Mouse (Mus musculus): Measurements from ENCODE around the gene Spata2l.
"Not testable (repeated sequence)": the region's sequence is repeated elsewhere in the genome, so short reads cannot be mapped to it uniquely, and the experiment has no call there.

Gene Spata2l

DNA sequence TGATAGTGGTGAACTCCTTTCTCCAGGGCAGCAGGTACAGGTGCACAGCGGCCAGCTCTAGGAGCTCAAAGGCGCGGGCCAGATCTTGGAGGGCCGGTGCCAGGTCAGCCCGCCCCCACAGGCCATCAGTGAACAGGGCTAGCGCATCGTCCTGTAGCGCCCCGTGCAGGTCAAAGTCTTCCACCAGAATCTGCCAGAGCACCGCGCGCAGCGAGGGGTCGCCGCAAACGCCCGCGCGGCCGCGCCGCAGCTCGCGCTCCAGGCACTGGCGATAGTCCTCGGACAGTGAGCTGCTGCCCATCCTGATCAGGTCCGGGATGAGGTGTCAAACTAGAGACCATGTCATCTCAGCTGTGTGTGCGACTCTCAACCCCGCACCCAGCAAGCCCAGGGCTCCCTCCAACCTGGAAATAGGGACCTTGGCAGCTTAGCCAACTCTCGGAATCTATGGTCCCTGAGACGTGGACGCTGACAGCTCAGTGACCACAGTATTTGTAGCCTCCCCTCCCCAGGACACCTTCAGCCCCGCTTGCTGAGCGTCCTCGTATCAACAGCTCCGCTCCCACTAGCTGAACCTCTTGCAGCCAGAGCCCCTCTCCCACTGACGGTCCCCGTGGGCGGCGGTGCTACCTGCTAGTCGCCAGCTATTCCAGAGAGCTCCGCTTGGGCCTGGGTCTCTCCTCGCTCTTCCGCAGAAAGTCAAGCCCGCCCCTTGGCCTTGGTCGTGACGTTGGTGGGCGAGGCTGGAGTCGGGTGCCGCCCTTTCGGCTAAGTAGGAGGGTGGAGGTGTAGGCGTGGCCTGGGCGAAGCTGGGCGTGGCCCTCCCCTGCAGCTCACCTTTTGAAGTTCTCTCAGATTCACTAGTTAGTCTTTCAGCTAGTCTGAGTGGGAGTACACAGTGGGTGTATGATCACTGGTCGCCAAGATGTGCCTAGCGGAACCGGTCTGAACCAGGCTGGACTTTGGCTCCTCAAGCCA is at the start of gene Spata2l:
Gene Spata2l (minus strand): TSS at position 714 of the 978 bp plus-strand sequence.
- DNase-seq (ENCODE audit: low read depth, low spot score): peak; percentile 85

DNA sequence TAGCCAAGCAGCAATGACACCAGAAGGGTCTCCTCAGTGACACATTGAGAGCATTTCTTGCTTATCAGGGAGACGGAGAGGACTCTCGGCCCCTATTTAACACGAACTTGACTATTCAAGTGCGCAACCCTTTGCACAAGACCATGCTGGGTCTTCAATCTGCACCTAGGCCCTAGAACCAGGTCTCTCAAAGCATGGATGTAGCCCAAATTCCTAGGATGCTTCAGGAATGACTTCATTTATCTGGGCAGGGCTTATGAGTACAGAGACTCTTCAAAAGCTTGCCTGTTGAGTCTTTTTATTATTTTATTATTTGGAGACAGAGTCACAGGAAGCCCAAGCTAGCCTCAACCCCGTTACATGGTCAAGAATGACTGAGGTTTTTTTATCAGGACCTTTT is 48.5 kb upstream of the Spata2l start:
- DNase-seq (ENCODE audit: low read depth, low spot score): no peak

DNA sequence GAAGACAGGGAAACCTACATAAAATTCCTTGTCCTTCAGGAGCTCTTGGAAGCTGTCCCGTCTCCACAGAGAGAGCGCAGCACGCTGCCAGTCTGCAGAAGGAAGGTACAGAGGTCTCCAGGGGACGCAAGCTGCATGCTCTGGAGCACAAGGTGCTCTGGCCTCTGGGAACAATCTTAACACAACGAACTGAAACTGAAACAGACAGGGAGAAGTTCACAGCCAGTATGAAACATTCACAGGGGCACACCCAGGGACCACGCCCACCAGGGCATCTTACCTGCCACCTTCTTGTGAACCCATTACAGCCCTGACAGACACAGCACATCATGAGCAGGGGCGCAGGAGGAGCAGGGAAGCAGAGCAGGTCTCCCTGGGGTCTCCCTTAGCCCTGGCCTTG is 48.0 kb upstream of the Spata2l start:
- no peak for DNase-seq (ENCODE audit: low read depth, low spot score)

DNA sequence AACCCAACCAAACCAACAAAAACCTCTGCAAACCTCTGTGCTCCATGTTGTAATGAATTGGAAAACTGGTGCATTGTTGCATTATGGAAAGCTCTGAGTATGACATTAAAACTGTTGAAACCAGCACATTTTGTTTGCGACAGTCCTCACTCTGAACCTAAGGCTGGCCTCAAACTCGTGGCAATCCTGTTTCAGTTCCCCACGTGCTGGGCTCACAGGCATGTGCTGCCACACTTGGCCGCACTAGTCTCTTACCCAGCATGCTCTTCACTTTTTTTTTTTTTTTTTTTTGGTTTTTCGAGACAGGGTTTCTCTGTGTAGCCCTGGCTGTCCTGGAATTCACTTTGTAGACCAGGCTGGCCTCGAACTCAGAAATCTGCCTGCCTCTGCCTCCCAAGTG is 47.0 kb upstream of the Spata2l start:
- DNase-seq (ENCODE audit: low read depth, low spot score): not testable (repeated sequence)

DNA sequence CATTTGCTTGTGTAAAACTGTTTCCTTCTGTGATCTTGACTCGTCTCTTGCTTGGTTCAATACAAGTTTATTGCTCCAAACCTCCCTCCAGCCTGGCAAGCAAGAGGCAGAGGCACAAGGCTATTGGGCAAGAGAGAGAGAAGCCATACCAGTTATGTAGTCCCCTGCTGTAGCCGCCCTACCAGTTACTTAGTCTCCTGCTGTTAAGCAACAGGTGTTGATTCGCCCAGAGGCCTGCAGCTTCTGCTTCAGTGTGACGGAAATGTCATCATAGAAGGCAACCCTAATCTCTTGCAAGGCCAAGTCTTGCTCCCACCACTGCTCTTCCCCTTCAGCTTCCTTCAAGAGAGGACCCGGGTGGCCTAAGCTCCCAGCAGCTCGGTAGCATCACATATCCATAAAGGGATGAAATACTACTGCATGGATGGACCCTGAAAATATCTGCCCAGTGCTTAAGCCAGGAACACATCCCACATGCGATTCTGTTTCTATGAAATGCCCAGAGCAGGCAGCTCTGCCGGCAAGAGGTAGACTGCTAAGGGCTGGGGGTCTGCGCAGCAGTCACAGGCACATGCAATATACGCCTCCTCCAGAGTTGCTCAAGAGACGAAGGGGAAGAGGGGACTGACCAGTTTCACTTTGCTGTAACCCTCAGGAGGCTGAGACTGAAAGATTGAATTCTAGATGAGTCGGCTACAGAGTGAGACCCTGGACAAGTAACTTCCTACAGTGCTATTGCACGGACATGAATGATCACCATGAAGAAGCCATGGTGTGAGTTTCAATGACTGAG is 44.5 kb upstream of the Spata2l start:
- no peak for DNase-seq (ENCODE audit: low read depth, low spot score)

DNA sequence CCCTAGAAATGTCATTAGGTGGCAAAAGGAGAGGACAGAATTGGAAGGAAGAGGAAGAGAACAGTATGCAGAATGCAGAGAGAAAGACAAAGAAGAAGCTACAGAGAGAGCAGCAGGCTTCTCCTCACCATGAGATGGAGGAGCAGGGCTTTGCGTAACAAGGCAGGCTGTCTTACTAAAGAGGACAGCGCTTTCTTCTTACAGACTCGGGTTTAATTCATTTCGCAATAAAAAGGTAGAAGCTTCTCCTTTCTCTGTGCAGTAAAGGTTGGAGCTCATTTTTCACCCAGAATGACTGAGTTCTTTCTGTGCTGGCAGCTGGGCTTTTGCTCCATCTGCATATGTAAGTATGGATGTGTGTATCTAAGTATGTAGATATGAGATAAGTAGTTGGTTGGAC is 43.8 kb upstream of the Spata2l start:
- no peak for DNase-seq (ENCODE audit: low read depth, low spot score)

DNA sequence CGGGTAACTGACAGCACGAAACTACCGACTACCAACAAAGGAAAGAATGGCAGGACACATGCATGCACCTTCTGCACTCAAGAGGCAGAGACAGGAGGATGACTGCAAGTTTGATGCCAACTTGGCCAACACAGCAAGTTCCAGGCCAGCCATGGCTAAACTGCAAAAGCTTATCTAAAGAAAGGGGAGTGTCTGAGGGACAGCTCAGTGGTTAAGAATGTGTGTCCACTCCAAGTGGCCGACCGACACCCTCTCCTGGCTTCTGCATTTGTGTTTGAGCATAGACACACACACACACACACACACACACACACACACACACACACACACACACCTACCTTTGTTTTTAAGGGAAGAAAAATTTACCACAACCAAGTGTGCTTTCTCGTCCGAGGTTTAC is 42.4 kb upstream of the Spata2l start:
- no peak for DNase-seq (ENCODE audit: low read depth, low spot score)

DNA sequence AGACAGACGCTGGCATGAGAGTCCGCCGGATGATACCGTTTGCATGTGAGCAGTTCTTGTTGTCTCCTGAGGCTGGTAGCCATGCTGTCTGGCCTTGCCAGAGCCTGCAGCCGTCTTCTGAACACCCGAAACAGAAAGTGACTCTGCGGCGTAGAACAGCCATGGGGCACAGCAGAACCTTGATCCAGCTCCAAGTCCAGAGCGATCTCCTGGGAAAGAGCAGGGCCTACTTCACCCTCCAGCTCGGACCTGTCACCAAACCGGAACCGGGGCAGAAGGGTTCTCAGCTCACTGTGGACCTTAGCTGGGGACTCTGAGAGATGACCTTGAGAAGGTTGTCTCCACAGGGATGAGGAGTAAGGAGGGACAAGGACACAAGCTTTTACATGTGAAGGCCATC is 39.1 kb upstream of the Spata2l start:
- no peak for DNase-seq (ENCODE audit: low read depth, low spot score)

DNA sequence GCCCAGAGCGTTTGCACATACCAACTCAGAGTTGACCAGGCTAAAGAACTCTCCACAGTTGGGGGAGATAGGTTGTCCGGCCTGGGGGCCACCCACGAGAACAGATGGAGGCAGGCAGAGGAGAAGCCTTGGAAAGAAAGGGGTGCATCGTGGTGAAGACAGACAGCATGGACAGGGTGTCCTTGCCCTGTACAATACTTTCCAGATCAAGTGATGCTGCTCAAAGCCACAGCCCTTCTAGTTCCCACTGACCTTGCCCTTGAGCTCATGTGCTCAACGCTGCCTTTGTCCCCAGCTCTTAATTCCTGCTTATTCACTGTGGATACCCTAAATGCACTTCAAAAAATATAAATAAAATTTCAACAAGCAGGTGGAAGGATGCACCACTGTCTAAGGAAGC is 38.4 kb upstream of the Spata2l start:
- no peak for DNase-seq (ENCODE audit: low read depth, low spot score)

DNA sequence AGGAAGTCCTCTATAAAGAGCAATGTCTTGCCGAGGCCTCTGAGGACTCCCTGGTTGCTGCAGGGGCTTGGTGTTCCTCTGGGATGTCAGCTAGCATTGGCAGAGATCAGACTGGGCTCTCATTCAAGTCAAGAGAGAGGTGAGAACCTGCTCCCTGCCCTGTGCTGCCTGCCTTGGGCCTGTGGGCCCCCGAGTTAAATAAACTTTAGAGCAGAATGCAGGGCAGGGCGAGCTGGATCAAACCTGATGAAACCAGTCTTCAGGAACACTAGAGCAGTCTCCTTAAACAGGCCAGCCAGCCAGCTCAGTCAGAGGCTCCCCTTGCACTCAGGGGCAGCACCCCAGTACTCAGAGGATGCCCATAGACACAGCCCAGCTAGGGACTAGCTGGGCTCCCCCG is 35.9 kb upstream of the Spata2l start:
- DNase-seq (ENCODE audit: low read depth, low spot score): no peak

DNA sequence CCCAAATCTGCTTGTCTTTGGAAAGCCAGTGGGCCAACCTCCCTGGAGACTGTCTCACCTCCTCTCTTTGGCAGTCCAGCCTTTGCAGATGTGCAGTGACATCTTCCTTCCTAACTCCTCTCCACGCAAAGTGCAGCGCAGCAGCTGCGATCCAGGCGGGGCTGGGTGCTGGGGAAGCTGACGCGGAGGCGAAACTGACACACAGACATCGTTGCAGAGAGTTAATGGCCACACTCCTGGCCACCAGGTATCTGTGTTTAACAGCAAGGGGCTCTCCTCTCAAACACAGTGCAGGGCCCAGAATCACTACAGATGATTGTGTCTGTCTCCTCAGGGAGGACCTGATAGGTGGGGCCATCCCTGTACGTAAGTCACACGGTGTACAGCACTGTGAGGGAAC is 35.1 kb upstream of the Spata2l start:
- no peak for DNase-seq (ENCODE audit: low read depth, low spot score)

DNA sequence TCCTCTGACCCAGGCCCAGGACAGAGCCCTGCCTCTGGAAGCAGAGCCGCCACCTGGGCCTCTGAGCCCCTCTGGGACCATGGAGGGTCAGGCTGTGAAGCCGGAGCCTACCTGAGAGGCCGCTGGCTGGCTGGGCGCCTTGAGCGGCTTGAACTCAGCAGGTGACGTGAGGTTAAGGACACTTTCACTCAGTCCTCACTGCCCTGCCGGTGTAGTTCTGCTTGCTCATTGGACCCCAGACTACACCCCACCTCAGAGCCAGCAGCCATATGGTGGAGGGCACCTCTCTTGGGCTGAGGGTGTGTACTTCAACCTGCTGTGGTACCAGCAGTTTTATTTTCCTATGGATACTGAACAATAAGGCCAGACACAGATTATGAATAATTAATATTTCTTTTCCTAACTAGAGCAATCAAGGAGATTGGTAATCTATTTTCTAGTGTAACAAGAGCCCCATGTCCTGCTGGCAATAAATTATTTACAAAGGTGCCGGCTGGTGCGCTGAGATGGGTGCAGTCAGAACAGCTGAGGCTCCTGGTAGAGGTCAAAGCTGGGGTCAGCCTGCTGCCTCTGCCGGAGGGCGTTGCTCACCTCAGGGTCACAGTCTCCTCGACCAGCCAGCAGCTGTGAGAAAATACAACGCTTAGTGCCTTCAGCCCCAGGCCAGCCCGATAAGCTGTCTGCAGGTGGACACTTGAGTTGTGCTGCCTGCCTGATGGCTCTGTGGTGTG is 32.1 kb upstream of the Spata2l start:
- no peak for DNase-seq (ENCODE audit: low read depth, low spot score)

DNA sequence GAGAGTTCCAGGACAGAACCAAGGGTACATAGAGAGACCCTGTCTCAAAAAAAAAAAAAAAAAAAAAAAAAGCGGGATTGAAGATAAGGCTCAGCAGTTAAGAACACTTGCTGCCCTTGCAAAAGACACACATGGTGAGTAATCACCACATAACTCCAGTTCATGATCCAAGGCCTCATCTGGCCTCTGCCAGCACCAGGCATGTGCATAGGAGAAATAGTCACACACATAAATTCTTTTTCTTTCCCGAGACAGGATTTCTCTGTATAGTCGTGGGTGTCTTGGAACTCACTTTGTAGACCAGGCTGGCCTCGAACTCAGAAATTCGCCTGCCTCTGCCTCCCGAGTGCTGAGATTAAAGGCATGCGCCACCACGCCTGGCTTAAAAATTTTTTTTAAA is 21.6 kb upstream of the Spata2l start:
- DNase-seq (ENCODE audit: low read depth, low spot score): not testable (repeated sequence)

DNA sequence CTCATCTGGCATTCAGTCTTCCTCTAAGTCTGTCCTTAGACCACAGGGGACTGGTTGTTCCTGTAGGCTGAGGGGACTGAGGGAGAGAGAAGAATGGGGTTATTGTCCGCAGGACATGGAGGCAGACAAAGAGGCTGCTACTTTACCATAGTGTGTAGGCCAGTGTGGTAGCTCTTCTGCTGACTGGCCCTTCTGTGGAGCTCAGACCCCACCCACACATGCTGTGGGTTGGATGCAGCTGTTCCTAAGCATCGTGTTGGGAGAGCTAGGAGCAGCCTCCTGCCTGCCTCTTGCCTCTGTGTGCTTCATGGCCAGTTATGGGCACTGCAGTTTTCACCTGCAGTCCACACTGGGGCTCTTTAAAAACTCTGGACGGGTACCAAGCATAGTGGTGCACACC is 21.1 kb upstream of the Spata2l start:
- DNase-seq (ENCODE audit: low read depth, low spot score): peak; percentile 86

DNA sequence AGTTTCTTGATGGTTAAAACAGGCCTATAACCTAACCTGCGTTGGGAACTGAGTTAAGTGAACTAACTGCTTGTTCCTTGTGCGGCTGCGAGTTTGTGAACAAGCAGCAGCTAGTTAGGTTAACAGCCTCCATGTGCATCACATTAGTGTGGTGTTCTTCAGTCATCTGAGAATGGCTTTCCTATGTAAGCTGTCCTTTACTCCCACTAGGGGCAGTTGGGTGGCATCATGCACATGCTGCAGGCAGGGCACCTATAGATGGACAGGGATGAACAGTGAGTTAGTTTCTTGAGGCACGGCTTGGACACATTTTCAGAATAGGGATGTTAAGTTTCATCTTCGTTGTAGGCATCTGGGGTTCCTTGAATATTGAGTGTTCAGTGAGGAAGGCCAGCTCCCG is 19.1 kb upstream of the Spata2l start:
- DNase-seq (ENCODE audit: low read depth, low spot score): no peak

DNA sequence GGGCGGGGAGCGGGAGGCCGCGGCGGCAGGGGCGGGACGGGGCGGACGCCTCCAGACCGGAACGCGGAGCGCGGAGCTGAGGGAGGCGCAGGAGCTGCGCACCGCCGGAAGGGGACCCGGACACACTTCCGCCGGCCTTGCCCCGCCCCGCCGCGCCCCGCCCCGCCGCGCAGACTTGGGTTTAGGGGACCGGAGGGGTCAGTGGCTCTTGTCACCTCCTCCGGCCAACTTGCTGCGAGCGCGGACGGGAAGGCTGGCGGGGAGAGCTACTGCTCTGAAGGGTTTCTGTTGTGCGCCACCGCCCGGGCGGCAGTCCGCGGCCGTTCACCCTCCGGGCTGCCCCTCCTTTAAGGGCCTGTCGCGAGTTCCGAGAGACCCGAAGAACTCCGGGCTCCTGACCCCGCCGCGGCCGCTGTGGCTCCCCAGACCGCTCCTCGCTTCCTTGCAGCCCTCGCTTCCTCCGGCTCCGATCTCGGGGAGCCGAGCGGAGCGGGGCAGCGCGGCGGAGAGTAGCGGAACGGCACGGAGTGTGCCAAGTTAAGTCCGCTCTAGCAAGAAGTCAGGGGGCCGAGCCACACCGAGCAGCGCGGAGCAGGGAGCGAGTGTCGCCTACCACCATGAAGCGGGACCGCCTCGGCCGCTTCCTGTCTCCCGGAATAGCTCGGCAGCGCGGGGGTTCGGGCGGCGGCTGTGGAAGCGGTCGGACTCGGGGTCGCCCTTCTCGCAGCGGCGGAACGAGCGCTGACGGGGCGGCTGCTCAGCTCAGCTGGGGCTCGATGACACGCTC is 18.3 kb upstream of the Spata2l start, which contains the start of the genes Zfp276 and Vps9d1:
Gene Zfp276 (plus strand): TSS at position 97 of the 787 bp plus-strand sequence.
Gene Vps9d1 (minus strand): TSS at position 250 of the 787 bp plus-strand sequence.
- no peak for DNase-seq (ENCODE audit: low read depth, low spot score)

DNA sequence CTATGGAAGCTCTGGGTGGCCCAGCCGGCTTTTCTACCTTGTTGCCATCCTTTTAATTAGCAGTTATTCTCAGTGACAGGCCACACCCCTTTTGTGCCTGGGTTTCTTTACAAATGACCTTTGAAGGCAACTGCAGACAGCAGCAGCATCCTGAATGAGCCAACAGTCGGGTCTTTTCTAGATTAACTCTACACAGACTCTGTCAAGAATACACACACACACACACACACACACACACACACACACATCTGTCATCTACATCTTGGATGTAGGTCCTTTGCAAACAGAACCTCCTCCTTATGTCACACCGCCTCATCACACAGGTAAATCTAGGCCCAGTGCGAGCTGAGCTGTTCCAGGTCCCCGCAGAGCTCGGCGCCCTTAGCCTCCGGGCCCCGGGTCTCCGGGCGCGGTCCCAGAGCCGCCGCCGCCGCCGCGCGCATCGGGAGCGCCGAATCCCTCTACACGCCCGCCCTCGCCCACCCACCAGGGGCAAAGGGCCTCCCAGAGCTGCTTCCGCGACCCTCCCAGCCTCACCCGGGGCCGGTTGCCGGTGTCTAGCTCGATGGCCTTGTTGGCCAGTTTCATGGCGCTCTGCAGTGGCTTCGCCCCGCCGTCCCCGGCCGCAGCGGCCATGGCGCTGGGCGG is 17.5 kb upstream of the Spata2l start:
- DNase-seq (ENCODE audit: low read depth, low spot score): no peak

DNA sequence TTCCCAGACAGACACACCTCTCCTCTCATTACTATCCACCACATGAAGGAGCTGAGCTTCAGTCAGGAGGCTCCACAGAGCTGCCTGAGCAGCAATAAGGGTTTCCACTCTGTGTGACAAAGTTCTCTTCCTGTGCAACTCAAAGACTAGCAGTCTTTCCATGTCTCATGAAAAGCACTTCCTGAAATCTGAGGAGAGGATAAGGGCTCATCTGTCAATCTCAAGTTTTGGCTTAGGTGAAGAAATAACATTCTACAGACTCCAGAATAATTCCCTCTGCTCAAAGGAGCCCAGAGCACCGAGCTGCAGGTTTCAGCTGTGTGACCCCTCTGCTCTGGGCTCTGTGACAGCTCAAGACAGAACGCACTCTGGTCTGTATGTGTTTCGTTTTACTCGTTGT is 16.9 kb upstream of the Spata2l start:
- no peak for DNase-seq (ENCODE audit: low read depth, low spot score)

DNA sequence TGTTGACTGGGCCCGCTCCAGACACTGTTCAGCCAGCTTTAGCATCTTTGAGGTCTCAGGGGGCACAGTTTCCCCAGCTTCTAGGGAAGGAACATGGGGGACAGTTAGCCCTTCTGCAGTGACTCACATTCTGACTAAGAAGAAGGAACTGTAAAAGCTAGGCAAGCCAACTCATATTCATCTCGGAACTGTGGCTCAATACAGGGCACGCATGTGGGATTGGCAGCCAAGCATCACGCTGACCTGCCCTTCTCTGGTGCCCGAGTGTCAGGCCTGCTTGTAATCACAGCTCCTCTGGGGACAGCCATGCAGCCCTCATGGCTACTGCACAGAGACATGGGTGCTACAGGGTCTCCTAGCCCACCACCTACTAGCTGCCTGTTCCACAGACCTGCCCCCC is 14.9 kb upstream of the Spata2l start:
- no peak for DNase-seq (ENCODE audit: low read depth, low spot score)

DNA sequence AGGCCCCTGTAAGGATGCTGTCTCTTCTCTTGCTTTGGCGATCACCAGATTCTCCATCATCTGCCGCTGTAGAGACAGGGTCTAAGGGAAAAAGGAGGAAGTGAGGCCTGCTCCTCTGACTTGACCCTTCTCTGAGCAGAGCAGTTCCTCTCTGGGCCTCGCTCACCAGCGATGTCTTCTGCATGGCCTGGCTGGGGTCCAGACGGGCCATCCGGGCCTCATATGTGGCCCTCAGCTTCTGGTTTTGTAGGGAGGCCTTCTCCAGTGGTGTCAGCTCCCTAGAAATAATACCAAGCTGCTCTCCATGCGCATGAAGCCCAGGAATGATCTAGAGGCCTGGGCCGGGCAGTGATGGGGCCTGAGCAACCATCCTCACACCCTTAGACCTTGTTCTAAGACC is 12.6 kb upstream of the Spata2l start:
- no peak for DNase-seq (ENCODE audit: low read depth, low spot score)

DNA sequence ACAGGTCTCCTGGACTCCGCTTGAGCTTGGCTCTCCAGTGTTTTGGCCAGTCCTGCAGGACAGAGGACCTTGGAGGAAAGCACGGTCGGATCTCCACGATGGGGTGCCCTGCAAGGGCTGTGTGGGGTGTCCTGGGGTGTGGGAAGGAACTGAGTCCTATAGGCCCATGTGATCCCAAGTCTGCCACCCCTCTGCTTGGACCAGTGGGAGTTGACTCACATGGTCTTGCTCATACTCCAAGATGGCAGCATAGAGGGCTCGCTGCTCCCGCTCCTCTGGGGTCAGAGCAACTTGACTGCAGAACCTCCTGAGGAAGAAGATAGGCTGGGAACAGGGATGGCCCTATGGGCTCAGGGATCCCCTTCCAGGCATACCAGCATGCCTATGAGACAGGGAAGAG is 11.7 kb upstream of the Spata2l start:
- DNase-seq (ENCODE audit: low read depth, low spot score): no peak

All from telencephalon, adult 2 months (tissue).